Mouse (Mus musculus): ENCODE data around the gene Gnl2.

Gnl2 gene

GRCm38 (mm10) chr4:125066490-125067370 lies 50.3 kb downstream of the Gnl2 start, which contains the start of gene Snip1:
Snip1 (plus strand) TSS chr4:125066672.
- in situ Hi-C loops (cut with MboI, MseI): loop anchor here in 1 of 2 experiments (10.0 to 25.0 kb wide), 2 partner anchors 122 to 354 kb away; partner anchors contain the start of genes Fhl3 and Sf3a3

- in situ Hi-C loops (cut with MboI, MseI): no loop called here
These were observed 61.3 kb downstream of the Gnl2 start for GRCm38 (mm10) chr4:125077700-125078099.

GRCm38 (mm10) chr4:125078698-125079097 lies 62.3 kb downstream of the Gnl2 start:
- in situ Hi-C loops (cut with MboI, MseI): no loop called here

- in situ Hi-C loops (cut with MboI, MseI): no loop called here
These were observed 68.3 kb downstream of the Gnl2 start, which contains the start of gene Meaf6 for GRCm38 (mm10) chr4:125084403-125085345. Meaf6 (plus strand) TSS chr4:125085134.

- in situ Hi-C loops (cut with MboI, MseI): no loop called here
These were observed 69.0 kb downstream of the Gnl2 start for GRCm38 (mm10) chr4:125085346-125085841.

- in situ Hi-C loops (cut with MboI, MseI): no loop called here
These were observed 76.6 kb downstream of the Gnl2 start for GRCm38 (mm10) chr4:125093031-125093430.

GRCm38 (mm10) chr4:125096066-125096465 lies 79.7 kb downstream of the Gnl2 start:
- in situ Hi-C loops (cut with MboI, MseI): loop anchor here (5.0 kb wide), 1 partner anchor 154 kb away; no protein-coding TSS in a partner anchor

- in situ Hi-C loops (cut with MboI, MseI): loop anchor here (5.0 kb wide), 1 partner anchor 155 kb away; no protein-coding TSS in a partner anchor
These were observed 81.0 kb downstream of the Gnl2 start for GRCm38 (mm10) chr4:125097412-125097811.

- in situ Hi-C loops (cut with MboI, MseI): loop anchor here (5.0 kb wide), 1 partner anchor 157 kb away; no protein-coding TSS in a partner anchor
These were observed 83.1 kb downstream of the Gnl2 start for GRCm38 (mm10) chr4:125099458-125099857.

GRCm38 (mm10) chr4:125101334-125101733 lies 84.9 kb downstream of the Gnl2 start:
- in situ Hi-C loops (cut with MboI, MseI): no loop called here

All from T-helper 17 cell (primary cell).